Mouse (Mus musculus) forebrain, embryonic 14.5 days (tissue): Measurements from ENCODE around the gene Sepsecs. TPM values are rescaled to one million over a fixed set of nuclear protein-coding genes. Genes with fewer than 3 reads are reported as not detected.
A peak's percentile ranks its signal among the peaks of the same experiment; 100 is the strongest.

Experiments
- ATAC-seq: fragments of 200-750 bp; cut with Nextera tagmentation; 2 replicates; pipeline ENCODE4 v1.8.0; 2017; ENCODE audit warnings: mild to moderate bottlenecking, moderate library complexity
- DNase-seq: peaks from one replicate; pipeline ENCODE4 v3.0.0-alpha.2; 2015; ENCODE audit warnings: low spot score
- H3K27ac ChIP-seq: fragments of 300-500 bp; sonication (generic); 2 replicates; pipeline ENCODE4 v1.5.1; 2014; ENCODE audit warnings: low read depth, mild to moderate bottlenecking, control low read depth, low read length, moderate library complexity
- H3K27me3 ChIP-seq: fragments of 300-500 bp; sonication (generic); replicated peaks from 2 replicates; pipeline ENCODE4 v1.6.1; 2014; ENCODE audit warnings: low read length, control low read depth, mixed read lengths; ENCODE audit not compliant: control insufficient read depth, insufficient read depth
- H3K36me3 ChIP-seq: fragments of 300-500 bp; sonication (generic); 2 replicates; pipeline ENCODE4 v1.6.1; 2014; ENCODE audit warnings: low read length, control low read depth; ENCODE audit not compliant: control insufficient read depth, insufficient read depth
- H3K4me1 ChIP-seq: fragments of 300-500 bp; sonication (generic); 2 replicates; pipeline ENCODE4 v1.6.1; 2014; ENCODE audit warnings: antibody characterized with exemption, low read length, control low read depth; ENCODE audit not compliant: control insufficient read depth, insufficient read depth
- H3K4me2 ChIP-seq: fragments of 300-500 bp; sonication (generic); 2 replicates; pipeline ENCODE4 v1.6.1; 2014; ENCODE audit warnings: mild to moderate bottlenecking, control low read depth, low read length
- H3K4me3 ChIP-seq: fragments of 300-500 bp; sonication (generic); 2 replicates; pipeline ENCODE4 v1.5.1; 2014; ENCODE audit warnings: low read depth, low read length, control low read depth
- H3K9ac ChIP-seq: fragments of 300-500 bp; sonication (generic); 2 replicates; pipeline ENCODE4 v1.6.1; 2014; ENCODE audit warnings: mild to moderate bottlenecking, low read length, control low read depth, moderate library complexity
- H3K9me3 ChIP-seq: fragments of 300-500 bp; sonication (generic); replicated peaks from 2 replicates; pipeline ENCODE4 v1.6.1; 2016; ENCODE audit warnings: low read length, control low read depth, mixed read lengths; ENCODE audit not compliant: control insufficient read depth
- WGBS: fragments of 180-500 bp; shearing (Covaris S2); extraction: QIAGEN DNeasy Blood & Tissue Kit; methylation state at CpG from one replicate; pipeline ENCODE4 v1.1.7; 2014; 5-methylcytosine and 5-hydroxymethylcytosine counted together
- polyA plus RNA-seq: library from polyadenylated mRNA; unstranded; fragments of >200 nt; fragmentation: Nextera tagmentation; extraction: Ambion mirVana; gene quantifications from 2 replicates; pipeline ENCODE4 v1.2.1, GENCODE M21; 2014

Gene Sepsecs
- polyA plus RNA-seq, 1 experiment from 2014 or later: 6.8 TPM

DNA sequence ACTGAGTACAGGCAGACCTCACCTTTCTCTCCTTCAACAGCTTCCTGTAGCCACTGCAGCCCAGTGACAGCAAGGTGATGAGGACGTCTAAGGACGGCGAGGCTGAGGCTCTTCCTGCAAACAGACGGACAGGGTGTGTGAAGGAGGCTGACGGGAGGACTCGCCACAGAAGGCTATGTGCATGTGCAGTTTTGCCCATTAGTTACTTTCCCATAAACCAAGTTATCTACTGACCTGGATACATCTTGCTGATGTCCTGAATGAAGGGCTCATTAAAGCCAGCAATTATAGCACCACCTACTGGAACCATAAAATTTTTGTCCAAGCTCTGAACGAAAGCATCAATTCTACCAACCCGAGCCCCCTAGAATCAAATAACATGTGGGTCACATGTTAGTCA, 13.5 kb downstream of the Sepsecs start:
- Histone ChIP-seq H3K27me3 (no peaks in the 10 kb centered on the region), H3K4me2 (no peak overlapping the region), H3K9ac (no peak overlapping the region), H3K4me1 (no peaks in the 10 kb centered on the region), H3K4me3 (no peak overlapping the region), H3K27ac (no peak overlapping the region), H3K36me3 (peaks cover 13% of the 10 kb centered on the region), H3K9me3 (no peaks in the 10 kb centered on the region)
- WGBS: 80% methylated on average over 8 of the region's 8 CpGs
- ATAC-seq: no peak
- DNase-seq: peak; percentile 63

DNA sequence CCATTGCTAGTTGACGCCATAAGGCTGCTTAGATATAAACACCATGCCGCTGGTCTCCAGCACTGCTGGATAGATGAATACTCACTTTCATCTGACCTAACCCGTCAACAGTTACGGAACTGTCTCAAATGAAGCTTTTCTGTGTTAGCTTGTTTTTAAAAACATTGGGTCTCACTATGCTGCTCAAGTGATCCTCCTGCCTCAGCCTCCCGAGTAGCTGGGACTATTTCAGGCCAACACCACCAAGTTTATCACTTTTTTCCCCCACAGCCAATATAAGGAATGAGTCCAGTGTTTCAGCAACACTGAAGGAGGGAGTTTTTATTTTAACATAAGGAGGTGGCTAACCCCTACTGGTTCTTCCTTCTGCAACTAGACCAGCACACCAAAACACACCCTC, 14.5 kb downstream of the Sepsecs start:
- Histone ChIP-seq H3K9ac (no peak overlapping the region), H3K9me3 (no peaks in the 10 kb centered on the region), H3K27me3 (no peaks in the 10 kb centered on the region), H3K27ac (no peak overlapping the region), H3K36me3 (peaks cover 13% of the 10 kb centered on the region), H3K4me3 (no peak overlapping the region), H3K4me2 (no peak overlapping the region), H3K4me1 (no peaks in the 10 kb centered on the region)
- 94% methylated on average over 5 of the region's 5 CpGs for WGBS
- ATAC-seq (no peak), DNase-seq (no peak)

DNA sequence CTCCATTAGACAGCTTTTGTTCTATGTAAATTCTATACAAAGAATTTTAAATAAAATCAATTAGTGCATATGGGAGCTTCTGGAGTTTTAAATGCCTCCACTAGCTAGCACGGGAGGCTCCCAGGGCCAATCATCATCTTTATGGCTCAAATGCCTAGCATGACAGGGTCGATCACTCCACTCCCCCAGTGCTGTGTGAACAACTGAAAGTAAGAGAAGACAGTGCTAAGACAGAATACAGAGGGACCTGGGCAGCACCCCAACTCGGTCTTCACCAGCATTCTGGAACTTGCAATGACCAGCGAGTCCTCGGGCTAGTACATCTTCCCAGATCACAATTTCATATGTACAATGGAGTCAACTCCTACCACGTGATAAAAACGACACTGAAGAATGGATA, 16.9 kb downstream of the Sepsecs start:
- Histone ChIP-seq H3K27me3 (no peaks in the 10 kb centered on the region), H3K4me3 (no peak overlapping the region), H3K9ac (no peak overlapping the region), H3K4me2 (no peak overlapping the region), H3K36me3 (peaks cover 13% of the 10 kb centered on the region), H3K9me3 (no peaks in the 10 kb centered on the region), H3K4me1 (no peaks in the 10 kb centered on the region), H3K27ac (no peak overlapping the region)
- 93% methylated on average over 7 of the region's 7 CpGs for WGBS
- ATAC-seq: no peak
- no peak for DNase-seq

GRCm38 (mm10) chr5:52652086-52652485, 17.4 kb downstream of the Sepsecs start:
- 83% methylated on average over 1 of the region's 1 CpGs for WGBS
- no peak for DNase-seq

DNA sequence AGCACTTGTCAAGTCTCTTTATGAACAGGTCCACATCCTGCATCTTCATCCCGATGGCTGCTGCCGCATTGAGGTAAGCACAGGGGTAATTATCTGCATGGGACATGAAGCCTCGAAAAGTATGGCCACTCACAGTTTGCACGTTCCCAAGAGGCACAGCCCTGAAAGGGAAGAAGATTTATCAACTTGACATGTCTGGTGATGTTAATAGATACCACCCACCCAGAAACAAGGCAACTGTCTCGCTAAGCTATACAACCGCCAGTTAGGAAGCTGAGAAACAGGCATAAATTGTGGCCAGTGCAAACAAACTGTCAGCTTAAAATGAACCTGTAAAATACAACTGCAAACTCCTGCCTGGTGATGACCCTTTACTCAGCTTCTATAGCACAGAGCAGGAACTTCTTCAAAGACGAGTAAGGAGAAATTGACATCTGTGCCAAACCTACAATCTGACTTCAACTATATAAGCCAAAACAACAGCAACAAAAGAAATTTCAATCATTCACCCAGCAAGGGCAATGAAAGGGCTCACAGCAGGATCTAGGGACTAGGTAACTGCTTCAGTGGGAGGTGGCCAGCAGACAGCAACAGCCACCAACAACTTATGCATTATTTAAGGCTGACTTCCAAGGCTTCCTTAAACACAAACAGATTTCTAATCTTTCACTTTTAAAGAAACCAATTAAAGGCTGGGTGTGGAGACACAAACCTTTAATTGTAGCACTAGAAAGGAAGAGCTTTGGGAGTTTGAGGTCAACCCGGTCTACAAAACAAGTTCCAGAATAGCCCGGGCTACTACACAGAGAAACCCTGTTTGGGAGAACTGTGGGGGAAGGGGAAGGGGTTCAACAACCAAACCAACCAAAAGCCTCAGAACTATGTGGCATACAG, 25.3 kb downstream of the Sepsecs start:
- peaks cover 46% of the 10 kb centered on the region for H3K36me3 ChIP-seq
- H3K27ac ChIP-seq: no peak overlapping the region
- H3K4me2 ChIP-seq: no peak overlapping the region
- ATAC-seq (no peak), DNase-seq (no peak)
- 69% methylated on average over 9 of the region's 9 CpGs for WGBS
- no peaks in the 10 kb centered on the region for H3K4me1 ChIP-seq
- H3K9me3 ChIP-seq: no peaks in the 10 kb centered on the region
- no peak overlapping the region for H3K9ac ChIP-seq
- no peak overlapping the region for H3K4me3 ChIP-seq
- H3K27me3 ChIP-seq: no peaks in the 10 kb centered on the region

More at GRCm38 (mm10) chr5:52652086-52652485, 17.4 kb downstream of the Sepsecs start:
- H3K4me1 ChIP-seq: no peaks in the 10 kb centered on the region
- H3K36me3 ChIP-seq: peaks cover 15% of the 10 kb centered on the region
- H3K4me3 ChIP-seq: no peak overlapping the region
- no peaks in the 10 kb centered on the region for H3K27me3 ChIP-seq
- no peak for ATAC-seq
- H3K4me2 ChIP-seq: no peak overlapping the region
- H3K9ac ChIP-seq: no peak overlapping the region
- no peaks in the 10 kb centered on the region for H3K9me3 ChIP-seq
- H3K27ac ChIP-seq: no peak overlapping the region

GRCm38 (mm10) chr5:52641736-52642135, 27.8 kb downstream of the Sepsecs start:
- H3K36me3 ChIP-seq: peaks cover 41% of the 10 kb centered on the region
- DNase-seq: no peak

DNA sequence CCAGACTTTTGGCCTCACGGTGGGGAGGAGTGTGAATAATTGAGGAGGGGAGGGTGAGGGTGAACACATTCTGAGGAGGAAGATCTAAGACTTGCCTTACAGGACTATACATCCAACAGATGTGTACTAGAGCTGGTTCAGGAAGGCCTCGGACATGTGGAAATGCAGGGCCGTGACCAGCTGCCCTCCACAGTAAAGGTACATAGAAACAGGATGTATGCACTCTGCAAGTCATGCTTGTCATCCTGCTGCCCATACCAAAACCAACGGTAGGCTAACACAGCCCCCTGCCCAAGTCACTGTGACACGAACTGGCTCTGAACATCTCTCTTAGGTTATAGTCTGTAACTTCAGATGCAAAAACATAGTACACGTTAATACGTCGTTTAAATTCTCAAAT, 30.6 kb downstream of the Sepsecs start:
- H3K27me3 ChIP-seq: no peaks in the 10 kb centered on the region
- H3K36me3 ChIP-seq: peaks cover 22% of the 10 kb centered on the region
- H3K4me3 ChIP-seq: no peak overlapping the region
- DNase-seq: no peak
- H3K4me1 ChIP-seq: no peaks in the 10 kb centered on the region
- no peaks in the 10 kb centered on the region for H3K9me3 ChIP-seq
- H3K9ac ChIP-seq: no peak overlapping the region
- no peak overlapping the region for H3K4me2 ChIP-seq
- H3K27ac ChIP-seq: no peak overlapping the region
- 86% methylated on average over 8 of the region's 8 CpGs for WGBS
- no peak for ATAC-seq

More at GRCm38 (mm10) chr5:52641736-52642135, 27.8 kb downstream of the Sepsecs start:
- H3K9ac ChIP-seq: no peak overlapping the region
- WGBS: 90% methylated on average over 6 of the region's 6 CpGs
- H3K4me1 ChIP-seq: no peaks in the 10 kb centered on the region
- H3K27me3 ChIP-seq: no peaks in the 10 kb centered on the region
- no peak overlapping the region for H3K27ac ChIP-seq
- no peak overlapping the region for H3K4me3 ChIP-seq
- no peak overlapping the region for H3K4me2 ChIP-seq
- H3K9me3 ChIP-seq: no peaks in the 10 kb centered on the region
- ATAC-seq: no peak

- no peaks in the 10 kb centered on the region for H3K9me3 ChIP-seq
- H3K4me2 ChIP-seq: no peak overlapping the region
- H3K9ac ChIP-seq: no peak overlapping the region
- 89% methylated on average over 7 of the region's 7 CpGs for WGBS
- H3K27me3 ChIP-seq: no peaks in the 10 kb centered on the region
- H3K4me3 ChIP-seq: no peak overlapping the region
- ATAC-seq: no peak
- DNase-seq: no peak
- no peaks in the 10 kb centered on the region for H3K4me1 ChIP-seq
- peaks cover 13% of the 10 kb centered on the region for H3K36me3 ChIP-seq
- no peak overlapping the region for H3K27ac ChIP-seq
These were observed 31.5 kb downstream of the Sepsecs start for GRCm38 (mm10) chr5:52638006-52638405.

GRCm38 (mm10) chr5:52636923-52637322, 32.6 kb downstream of the Sepsecs start:
- no peak overlapping the region for H3K4me2 ChIP-seq
- WGBS: 89% methylated on average over 6 of the region's 6 CpGs
- no peak for ATAC-seq

More at GRCm38 (mm10) chr5:52636923-52637322, 32.6 kb downstream of the Sepsecs start:
- Histone ChIP-seq H3K9me3 (no peaks in the 10 kb centered on the region), H3K4me3 (no peak overlapping the region), H3K27ac (no peak overlapping the region), H3K4me1 (no peaks in the 10 kb centered on the region), H3K36me3 (peaks cover 4% of the 10 kb centered on the region; the same call in 1 of the 2 replicates), H3K27me3 (no peaks in the 10 kb centered on the region), H3K9ac (no peak overlapping the region)
- DNase-seq: no peak
